Mouse (Mus musculus): ENCODE measurements around the gene Traf6. TPM values are rescaled to one million over a fixed set of nuclear protein-coding genes. Genes with fewer than 3 reads are reported as not detected.

The Traf6 gene
- polyA plus RNA-seq, 1 experiment from 2014 or later: 5.4 TPM

GRCm38 (mm10) chr2:101668751-101669150, 9.5 kb upstream of the Traf6 start:
- Histone ChIP-seq H3K36me3 (ENCODE audit: insufficient read depth, low read length) (no peaks in the 10 kb centered on the region), H3K4me2 (replicated peaks; ENCODE audit: low read depth, low read length) (no peak overlapping the region), H3K4me3 (ENCODE audit: low read depth, low read length) (no peak overlapping the region), H3K27ac (ENCODE audit: low read length) (no peak overlapping the region), H3K9me3 (ENCODE audit: low read length) (no peaks in the 10 kb centered on the region), H3K27me3 (replicated peaks; ENCODE audit: insufficient read depth, low read length) (no peaks in the 10 kb centered on the region), H3K9ac (replicated peaks; ENCODE audit: low read depth) (no peak overlapping the region), H3K4me1 (ENCODE audit: insufficient read depth, low read depth, low read length) (no peaks in the 10 kb centered on the region)
- ATAC-seq (no peak), DNase-seq (ENCODE audit: low spot score) (no peak)
- 84% methylated on average over 3 of the region's 3 CpGs for WGBS
- no peak for TF ChIP-seq CTCF (IDR thresholded peaks at IDR 0.05)
- TF ChIP-seq EP300 (IDR thresholded peaks at IDR 0.05): no peak

GRCm38 (mm10) chr2:101673547-101673946, 4.7 kb upstream of the Traf6 start:
- Histone ChIP-seq H3K36me3 (ENCODE audit: insufficient read depth, low read length) (no peaks in the 10 kb centered on the region), H3K4me2 (replicated peaks; ENCODE audit: low read depth, low read length) (no peak overlapping the region), H3K4me3 (ENCODE audit: low read depth, low read length) (no peak overlapping the region), H3K4me1 (ENCODE audit: insufficient read depth, low read depth, low read length) (no peaks in the 10 kb centered on the region), H3K27ac (ENCODE audit: low read length) (no peak overlapping the region), H3K27me3 (replicated peaks; ENCODE audit: insufficient read depth, low read length) (no peaks in the 10 kb centered on the region), H3K9ac (replicated peaks; ENCODE audit: low read depth) (no peak overlapping the region), H3K9me3 (ENCODE audit: low read length) (no peaks in the 10 kb centered on the region)
- TF ChIP-seq CTCF (IDR thresholded peaks at IDR 0.05) (no peak), EP300 (IDR thresholded peaks at IDR 0.05) (no peak)
- ATAC-seq (no peak), DNase-seq (ENCODE audit: low spot score) (no peak)
- 61% methylated on average over 3 of the region's 3 CpGs for WGBS

- Histone ChIP-seq H3K4me3 (ENCODE audit: low read depth, low read length) (peak overlapping the region; percentile 94), H3K9me3 (ENCODE audit: low read length) (no peaks in the 10 kb centered on the region), H3K4me2 (replicated peaks; ENCODE audit: low read depth, low read length) (peak overlapping the region; percentile 79), H3K36me3 (ENCODE audit: insufficient read depth, low read length) (no peaks in the 10 kb centered on the region), H3K27me3 (replicated peaks; ENCODE audit: insufficient read depth, low read length) (no peaks in the 10 kb centered on the region), H3K4me1 (ENCODE audit: insufficient read depth, low read depth, low read length) (no peaks in the 10 kb centered on the region), H3K9ac (replicated peaks; ENCODE audit: low read depth) (peak overlapping the region; percentile 92), H3K27ac (ENCODE audit: low read length) (no peak overlapping the region)
- TF ChIP-seq EP300 (IDR thresholded peaks at IDR 0.05): no peak
- no peak for TF ChIP-seq CTCF (IDR thresholded peaks at IDR 0.05)
- ATAC-seq: no peak
- peak; percentile 19 for DNase-seq (ENCODE audit: low spot score)
- WGBS: 4% methylated on average over 15 of the region's 15 CpGs
Observed at GRCm38 (mm10) chr2:101679164-101679784, 1.0 kb downstream of the Traf6 start.

GRCm38 (mm10) chr2:101684421-101684820, 6.2 kb downstream of the Traf6 start:
- Histone ChIP-seq H3K27me3 (replicated peaks; ENCODE audit: insufficient read depth, low read length) (no peaks in the 10 kb centered on the region), H3K27ac (ENCODE audit: low read length) (no peak overlapping the region), H3K36me3 (ENCODE audit: insufficient read depth, low read length) (peaks cover 26% of the 10 kb centered on the region), H3K9ac (replicated peaks; ENCODE audit: low read depth) (no peak overlapping the region), H3K4me2 (replicated peaks; ENCODE audit: low read depth, low read length) (no peak overlapping the region), H3K4me3 (ENCODE audit: low read depth, low read length) (no peak overlapping the region), H3K4me1 (ENCODE audit: insufficient read depth, low read depth, low read length) (no peaks in the 10 kb centered on the region), H3K9me3 (ENCODE audit: low read length) (no peaks in the 10 kb centered on the region)
- 81% methylated on average over 12 of the region's 12 CpGs for WGBS
- no peak for DNase-seq (ENCODE audit: low spot score)
- ATAC-seq: no peak
- no peak for TF ChIP-seq EP300 (IDR thresholded peaks at IDR 0.05)
- TF ChIP-seq CTCF (IDR thresholded peaks at IDR 0.05): no peak

DNA sequence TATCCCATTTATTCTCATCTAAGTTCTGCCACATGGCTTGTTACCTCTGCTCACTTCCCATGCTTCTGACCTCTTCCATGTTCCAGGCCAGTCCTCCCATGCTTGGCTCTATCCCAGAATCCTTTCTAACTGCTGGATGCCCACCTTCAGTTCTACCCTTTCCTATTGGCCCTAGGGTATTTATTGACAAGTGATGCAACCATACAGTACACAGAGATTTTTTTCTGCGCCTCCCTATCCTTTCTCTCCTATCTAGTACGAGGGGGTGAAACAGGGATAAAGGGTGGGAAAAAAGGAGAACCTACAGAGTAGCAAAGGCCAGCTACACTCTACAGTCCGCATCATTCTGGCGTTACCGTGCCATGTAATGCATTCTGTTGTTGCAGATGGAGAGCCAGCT, 9.8 kb downstream of the Traf6 start:
- WGBS: 88% methylated on average over 5 of the region's 5 CpGs
- H3K27me3 ChIP-seq (replicated peaks; ENCODE audit: insufficient read depth, low read length): no peaks in the 10 kb centered on the region
- no peaks in the 10 kb centered on the region for H3K4me1 ChIP-seq (ENCODE audit: insufficient read depth, low read depth, low read length)
- peaks cover 27% of the 10 kb centered on the region for H3K36me3 ChIP-seq (ENCODE audit: insufficient read depth, low read length)
- no peak overlapping the region for H3K9ac ChIP-seq (replicated peaks; ENCODE audit: low read depth)
- no peak for DNase-seq (ENCODE audit: low spot score)
- no peak for ATAC-seq
- H3K4me2 ChIP-seq (replicated peaks; ENCODE audit: low read depth, low read length): no peak overlapping the region
- H3K4me3 ChIP-seq (ENCODE audit: low read depth, low read length): no peak overlapping the region
- H3K27ac ChIP-seq (ENCODE audit: low read length): no peak overlapping the region
- no peaks in the 10 kb centered on the region for H3K9me3 ChIP-seq (ENCODE audit: low read length)
- no peak for TF ChIP-seq EP300 (IDR thresholded peaks at IDR 0.05)
- TF ChIP-seq CTCF (IDR thresholded peaks at IDR 0.05): no peak

DNA sequence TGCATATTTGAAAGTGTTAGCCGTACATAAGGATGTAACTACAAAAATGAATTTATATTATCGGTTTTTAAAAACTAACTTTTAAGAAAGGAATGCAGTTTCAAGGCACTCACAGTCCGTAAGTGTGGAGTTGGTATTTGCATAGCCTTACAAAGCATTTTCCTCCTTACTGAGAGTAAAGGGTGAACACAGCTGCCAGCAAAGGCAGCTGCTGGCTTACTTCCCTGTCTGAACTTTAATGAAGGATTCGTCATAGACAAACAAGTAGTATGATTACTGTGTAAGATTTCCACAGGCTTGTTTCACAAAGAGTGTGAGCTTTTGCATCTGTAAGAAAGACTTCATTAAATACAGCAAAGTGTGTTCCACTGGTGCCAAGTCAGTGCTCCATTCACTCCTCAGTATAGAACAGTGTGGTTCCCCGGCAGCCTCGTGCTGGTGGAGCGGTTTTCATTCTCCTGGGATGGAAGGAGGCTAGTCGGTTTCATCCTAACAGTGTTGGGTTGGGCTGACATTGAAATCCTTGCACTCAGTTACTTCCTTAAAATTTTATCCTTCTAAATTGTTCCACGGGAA, 12.1 kb downstream of the Traf6 start:
- H3K4me2 ChIP-seq (replicated peaks; ENCODE audit: low read depth, low read length): no peak overlapping the region
- no peaks in the 10 kb centered on the region for H3K9me3 ChIP-seq (ENCODE audit: low read length)
- peaks cover 17% of the 10 kb centered on the region; the same call in 1 of the 2 replicates for H3K36me3 ChIP-seq (ENCODE audit: insufficient read depth, low read length)
- WGBS: 78% methylated on average over 9 of the region's 9 CpGs
- no peak overlapping the region for H3K9ac ChIP-seq (replicated peaks; ENCODE audit: low read depth)
- no peaks in the 10 kb centered on the region for H3K27me3 ChIP-seq (replicated peaks; ENCODE audit: insufficient read depth, low read length)
- no peak overlapping the region for H3K4me3 ChIP-seq (ENCODE audit: low read depth, low read length)
- DNase-seq (ENCODE audit: low spot score) (peak; percentile 76), ATAC-seq (peak; percentile 74)
- H3K27ac ChIP-seq (ENCODE audit: low read length): no peak overlapping the region
- no peaks in the 10 kb centered on the region for H3K4me1 ChIP-seq (ENCODE audit: insufficient read depth, low read depth, low read length)
- TF ChIP-seq CTCF (IDR thresholded peaks at IDR 0.05) (no peak), EP300 (IDR thresholded peaks at IDR 0.05) (no peak)

All from lung, postnatal 0 days (tissue).